Mouse (Mus musculus) kidney, postnatal 4 days (tissue): ENCODE measurements around the gene Taok3.

Source experiments
- DNase-seq, 2 experiments: peaks; one replicate each; pipeline ENCODE4 v3.0.0; 2021; ENCODE audit warnings: mixed read lengths in 2 of 2

The Taok3 gene

DNA sequence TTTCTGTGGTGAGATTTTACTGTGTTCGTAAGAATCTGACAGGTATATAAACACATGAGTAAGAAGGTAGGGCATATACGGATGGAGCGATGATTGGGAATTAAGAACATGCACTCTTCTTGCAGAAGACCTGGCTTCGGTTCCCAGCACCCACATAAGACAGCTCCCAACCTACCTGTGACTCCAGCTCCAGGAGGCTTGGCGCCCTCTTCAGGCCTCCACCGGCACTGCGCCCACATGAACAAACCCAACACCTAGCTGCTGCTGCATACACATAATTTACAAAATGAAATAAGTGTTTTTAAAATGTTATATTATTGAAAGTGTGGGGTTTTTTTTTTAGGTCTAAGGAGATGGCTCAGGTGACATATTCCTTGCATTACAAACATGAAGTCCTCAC is 65.7 kb downstream of the Taok3 start:
- DNase-seq = no peak

DNA sequence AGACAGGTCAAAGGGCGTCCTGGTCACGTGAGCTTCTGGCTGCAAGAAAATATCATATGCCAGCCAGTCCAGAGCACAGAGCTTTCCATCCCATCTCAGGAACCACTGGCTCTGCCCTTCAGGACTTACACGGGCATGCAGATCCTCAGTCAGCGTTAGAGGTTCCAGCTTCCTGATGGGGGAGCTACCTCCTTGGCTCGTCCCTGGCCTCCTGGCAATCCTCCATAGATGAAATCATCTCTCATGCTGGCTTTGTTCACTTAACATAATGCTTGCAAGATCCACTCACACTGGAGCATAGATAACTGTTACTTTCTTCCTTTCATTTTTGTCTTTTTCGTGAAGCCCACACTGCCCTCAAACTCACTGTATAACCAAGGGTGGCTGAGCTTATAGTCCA is 72.1 kb downstream of the Taok3 start:
- no peak for DNase-seq

DNA sequence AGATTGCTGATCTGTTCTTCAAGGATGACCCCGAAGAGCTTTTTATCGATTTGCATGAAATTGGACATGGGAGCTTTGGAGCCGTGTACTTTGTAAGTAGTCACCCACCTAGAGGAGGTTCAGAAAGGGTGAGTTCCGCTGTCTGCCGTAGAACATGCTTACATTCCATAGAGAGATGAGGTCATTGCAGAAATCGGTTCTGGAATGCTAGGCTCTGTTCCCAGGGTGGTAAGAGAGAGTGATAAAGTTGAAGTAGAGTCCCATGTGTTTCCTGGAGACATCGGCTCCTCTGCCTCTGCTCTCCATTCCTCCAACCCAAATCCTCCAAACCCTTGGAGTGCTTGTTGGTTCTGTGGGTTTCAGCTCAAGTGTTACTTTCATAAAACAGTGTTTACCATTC is 73.8 kb downstream of the Taok3 start:
- no peak for DNase-seq

DNA sequence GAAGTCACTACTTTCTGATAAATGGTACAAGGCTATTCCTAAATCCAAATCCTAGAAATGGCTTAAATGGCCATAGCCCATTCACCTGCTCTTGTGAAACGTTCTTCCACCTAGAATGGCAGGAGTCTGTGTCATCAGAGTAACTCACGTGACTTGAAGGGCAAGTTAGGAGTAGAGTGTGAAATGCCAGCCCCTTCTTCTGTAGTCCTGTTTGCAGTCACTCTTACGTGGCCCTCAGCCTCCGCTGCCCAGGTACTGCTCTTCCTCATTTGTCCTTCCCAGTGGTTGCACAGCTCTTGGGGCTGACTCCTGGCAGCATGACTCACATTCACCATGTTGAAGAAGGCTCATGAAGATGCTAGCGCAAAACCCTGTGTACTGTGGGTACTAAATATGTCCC is 74.7 kb downstream of the Taok3 start:
- DNase-seq = no peak

DNA sequence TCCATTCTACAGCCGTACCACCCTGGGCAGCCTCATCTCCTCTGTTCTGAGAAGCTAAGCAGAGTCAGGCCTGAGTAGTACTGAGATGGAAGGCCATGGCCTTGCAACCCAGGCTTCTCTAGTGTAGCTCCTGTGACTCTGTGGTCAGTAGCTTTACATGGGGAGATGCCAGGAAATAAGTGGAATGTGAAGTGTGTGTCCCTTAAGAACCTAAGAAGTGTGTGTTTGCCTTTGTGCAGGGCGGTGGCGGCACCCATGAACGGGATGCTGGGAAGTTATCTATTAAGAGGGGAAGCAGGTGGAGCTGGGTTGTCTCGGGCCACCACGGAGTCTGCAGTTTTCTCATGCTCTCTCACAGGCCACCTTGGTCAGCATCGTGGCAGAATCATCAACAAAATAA is 76.6 kb downstream of the Taok3 start:
- DNase-seq = no peak

DNA sequence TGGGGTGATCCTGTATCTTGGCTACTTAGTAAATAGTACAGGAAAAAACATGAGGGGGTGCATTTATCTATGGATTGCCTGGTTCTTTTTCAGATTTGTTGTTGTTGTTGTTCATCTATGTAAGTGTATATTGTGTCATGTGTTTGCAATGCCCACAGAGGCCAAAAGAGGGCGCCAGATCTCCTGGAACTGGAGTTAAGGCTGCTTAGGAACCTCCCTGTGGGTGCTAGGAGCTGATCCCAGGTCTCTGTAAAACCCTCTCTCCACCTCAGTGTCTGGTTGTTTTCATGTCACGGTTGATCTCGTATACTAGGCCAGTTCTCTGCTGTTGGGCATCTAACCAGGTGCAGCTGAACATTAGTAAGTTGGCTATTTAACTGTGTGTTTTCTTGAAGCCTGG is 78.5 kb downstream of the Taok3 start:
- no peak for DNase-seq

DNA sequence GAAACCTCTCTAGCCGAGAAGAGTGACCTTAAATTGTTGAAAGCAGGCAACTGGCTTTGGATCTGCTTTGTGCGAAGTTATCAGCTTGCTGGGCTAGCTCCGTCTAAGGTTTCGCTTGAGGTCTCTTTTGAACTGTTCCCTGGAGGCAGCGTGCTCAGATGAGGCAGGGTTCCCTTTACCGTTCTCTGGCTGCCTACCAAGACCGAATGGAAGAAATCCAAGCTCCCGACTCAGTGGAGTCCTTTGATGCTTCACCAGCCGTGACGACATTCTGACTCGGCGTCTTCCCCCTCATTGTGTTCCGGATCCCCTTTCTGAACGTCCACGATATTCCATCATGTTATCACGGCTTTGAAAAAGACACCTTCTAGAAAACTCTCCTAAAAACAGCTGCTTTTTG is 87.4 kb downstream of the Taok3 start:
- no peak for DNase-seq

DNA sequence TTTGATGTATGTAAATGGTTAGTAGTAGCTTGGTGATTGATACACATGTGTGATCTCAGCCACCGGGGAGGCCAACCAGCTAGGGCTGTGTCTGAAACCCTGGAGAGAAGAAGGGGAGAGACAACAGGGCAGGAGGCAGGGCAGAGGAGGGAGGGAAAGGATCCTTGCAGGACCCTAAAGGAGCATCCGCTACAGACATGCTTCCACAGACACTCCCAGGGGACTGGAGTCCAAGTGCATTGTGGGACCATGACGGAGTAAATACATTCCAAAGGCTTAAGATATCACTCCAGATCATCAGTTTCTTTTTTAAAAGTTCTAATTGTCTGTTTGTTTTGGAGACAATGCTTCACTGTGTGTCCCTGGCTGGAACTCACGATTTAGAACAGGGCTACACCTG is 94.1 kb downstream of the Taok3 start:
- DNase-seq = peak; percentile 15 to 41

DNA sequence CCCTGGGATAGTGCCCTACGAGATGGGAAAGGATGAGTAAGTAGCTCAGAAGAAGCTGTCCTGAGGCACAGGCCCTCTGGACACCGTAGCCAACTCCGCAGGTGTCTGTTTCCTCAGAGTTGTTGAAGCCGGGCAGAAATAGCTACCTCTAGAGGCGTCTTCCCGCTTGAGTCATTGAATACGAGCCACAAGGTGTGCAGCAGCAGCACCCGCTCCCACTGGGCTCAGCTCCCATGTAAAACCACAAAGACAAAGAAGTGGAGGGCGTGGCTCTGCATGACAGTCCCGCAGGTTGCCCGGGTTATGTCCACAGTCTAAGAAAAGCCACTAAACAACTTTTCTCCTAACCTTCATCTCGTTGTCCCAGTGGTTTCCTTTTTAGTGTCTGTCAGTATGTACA is 111.1 kb downstream of the Taok3 start:
- no peak for DNase-seq

DNA sequence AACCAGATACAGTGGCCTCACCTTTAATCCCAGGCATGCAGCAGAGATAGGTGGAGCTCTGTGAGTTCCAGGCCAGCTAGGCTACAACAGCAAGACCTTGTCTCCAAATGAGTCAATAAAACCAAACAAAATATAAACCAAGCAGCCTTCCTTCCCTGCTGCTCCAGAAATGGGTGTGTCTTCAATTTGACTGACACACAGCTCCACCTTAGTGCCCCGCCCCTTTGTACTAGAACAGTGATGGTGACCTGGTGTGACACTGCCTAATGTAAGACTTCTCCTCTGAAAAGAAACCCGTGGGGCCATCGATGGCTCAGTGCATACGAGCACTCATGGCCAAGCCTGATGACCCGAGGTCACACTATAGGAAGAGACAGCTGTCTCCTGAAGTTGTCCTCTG is 116.6 kb downstream of the Taok3 start:
- DNase-seq = no peak

DNA sequence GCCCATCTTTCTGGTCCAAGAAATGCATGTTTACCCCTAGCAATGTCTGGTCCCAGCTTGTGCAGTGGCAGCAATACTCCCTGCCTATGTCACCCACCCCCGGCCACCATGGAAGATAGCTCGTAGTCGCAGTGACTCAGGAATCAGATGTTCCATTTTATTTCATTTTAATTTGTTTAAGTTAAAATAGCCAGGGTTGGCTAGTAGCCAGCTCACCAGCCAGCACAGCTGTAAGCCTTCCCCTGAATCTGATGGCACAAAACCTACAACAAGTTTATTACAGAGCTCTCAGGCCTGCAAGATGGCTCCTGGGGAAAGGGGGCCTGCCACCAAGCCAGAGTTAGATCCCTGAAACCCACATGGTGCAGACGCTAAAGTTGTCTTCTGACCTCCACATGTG is 119.2 kb downstream of the Taok3 start:
- DNase-seq = no peak

DNA sequence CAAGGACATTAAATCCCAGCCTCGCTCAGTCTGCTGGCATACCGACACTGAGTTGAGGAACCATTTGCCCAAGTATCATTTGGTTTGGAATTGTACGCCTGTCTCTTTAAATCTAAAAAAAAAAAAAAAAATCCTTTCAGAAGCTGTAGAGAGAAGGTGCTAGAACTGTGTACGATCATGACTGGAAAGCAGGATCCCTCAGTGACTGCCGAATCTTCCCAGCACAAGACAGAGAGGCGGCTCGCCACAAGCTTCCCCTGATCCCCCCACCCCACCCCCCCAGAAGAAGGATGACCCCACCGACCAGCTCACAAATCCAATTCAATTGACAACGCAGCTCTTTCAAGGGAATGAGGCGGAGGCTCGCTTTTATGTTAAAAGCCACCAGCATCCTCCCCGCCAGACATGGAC is 120.4 kb downstream of the Taok3 start:
- DNase-seq = peak in 1 of 2 experiments; percentile 22

DNA sequence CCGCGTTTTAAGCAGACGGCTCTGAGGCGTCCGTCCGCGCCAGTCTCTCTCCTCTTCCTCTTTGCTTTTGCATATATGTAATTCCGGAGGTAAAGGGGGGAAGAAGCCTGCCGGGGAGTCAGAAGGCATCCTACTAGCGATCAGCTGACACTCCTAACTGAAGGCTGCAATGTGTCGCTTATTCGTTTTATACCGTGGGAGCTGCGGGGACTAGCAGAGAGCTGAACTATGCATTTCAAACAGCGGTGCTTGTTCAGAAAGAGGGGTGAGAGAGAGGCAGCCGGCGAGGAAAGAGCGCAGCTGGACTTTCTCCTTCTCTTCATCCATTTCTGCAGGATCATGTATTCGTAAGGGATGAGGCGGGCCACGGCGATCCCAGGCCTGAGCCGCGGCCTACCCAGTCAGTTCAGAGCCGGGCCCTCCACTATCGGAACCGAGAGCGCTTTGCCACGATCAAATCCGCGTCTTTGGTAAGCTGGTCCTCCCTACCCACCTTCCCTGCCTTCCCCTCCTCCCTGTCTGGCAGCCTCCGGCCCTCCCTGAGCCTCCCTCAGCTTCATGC is 120.9 kb downstream of the Taok3 start:
- DNase-seq = peak; percentile 41 to 56

DNA sequence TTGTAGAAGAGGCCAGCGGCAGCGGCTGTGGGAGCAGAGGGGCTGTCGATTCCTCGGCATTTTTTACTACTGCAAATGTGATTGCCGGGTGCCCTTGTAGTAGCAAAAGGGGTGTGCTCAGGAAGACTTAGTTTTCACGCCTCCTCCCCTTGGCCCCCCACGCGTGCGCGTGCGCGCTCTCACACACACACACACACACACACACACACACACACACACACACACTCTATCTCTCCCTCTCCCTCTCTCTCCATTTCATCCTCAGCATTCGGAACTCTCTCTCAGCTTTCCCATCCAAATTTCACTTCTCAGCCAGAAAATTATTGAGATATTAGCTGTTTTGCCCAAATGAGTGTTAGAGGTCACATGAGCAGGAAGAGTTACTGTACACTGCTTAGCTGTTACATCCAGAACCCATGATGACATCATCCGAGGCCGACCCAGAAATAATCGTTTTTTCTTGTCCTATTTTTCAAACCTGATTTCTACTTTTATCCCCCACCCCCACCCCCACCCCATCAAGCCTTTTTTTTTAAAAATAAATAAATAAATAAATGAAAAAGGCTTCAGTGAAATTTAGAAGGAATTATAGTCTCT is 122.1 kb downstream of the Taok3 start:
- DNase-seq = peak; percentile 14 to 23

DNA sequence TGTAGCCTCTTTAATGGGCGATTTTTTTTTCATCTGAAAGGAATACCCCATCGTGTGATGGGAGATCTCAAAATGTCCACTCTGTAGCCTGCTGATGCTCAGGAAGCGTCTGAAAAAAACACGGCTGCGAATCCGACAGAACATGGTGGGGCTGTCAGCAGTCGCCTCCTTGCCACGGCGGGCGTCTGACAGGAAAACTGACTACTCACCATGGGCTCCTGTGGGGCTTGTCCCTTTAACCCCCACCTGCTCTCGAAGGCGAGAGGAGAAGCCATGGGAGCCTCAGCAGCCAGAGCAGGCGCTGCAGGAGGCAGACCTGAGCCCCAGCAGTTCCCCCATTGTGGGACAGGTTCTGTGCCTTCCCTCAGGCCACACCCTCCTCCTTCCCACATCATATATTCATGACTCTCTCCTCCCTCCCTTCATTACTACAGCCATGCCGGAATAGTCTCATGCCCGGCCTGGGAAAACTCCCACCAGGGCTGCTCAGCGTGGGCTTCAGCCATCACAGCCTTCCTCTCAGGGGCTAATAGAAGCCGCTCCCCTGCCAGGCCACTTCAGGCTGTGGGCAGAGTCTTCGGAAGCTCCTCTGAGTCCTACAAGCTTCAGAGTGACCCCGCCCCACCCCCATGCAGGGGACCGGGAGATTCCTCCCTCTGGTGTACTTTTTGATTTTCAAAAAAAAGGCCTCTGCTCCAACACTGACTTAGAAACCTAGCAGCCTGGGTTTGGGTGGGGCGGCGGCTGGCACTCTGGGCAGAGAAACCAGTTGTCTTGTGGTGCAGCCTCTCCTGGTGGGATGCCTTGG is 122.9 kb downstream of the Taok3 start:
- DNase-seq = peak; percentile 9 to 22

DNA sequence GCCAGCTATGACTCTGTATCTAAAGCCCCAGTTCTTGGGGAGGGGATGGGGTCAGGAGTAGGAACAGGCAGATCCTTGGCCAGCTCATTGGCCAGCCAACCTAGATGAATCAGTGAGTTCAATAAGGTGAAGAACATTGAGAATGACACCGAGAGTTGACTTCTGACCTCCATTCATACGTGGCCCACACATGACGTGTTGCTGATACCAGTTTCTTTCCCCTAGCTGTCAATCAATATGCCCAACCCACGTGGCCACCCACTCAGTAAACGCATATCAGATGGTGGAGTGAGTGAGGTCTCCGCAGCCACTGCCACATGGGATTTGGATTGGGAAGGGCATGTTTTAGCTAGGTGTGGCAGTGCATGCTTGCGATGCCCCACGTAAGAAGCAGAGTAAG is 125.2 kb downstream of the Taok3 start:
- no peak for DNase-seq

DNA sequence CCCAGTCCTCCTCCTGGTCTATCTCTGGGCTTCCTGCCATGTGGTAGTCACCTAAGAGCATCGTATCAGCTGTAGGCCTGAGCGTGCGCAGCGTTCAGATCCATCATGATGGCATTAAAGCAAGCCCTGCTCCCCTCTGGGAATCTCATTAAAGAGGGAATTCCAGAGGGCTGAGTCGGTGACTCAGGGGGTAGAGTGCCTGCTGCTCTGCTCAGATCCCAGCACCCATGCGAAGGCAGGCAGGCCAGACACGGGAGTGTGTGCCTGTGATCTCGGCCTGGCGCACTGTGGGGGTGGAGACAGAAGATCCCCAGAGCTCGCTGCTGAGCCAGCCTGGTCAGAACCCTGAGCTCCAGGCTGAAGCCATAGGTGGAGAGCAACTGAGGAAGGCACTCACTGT is 128.4 kb downstream of the Taok3 start:
- DNase-seq = peak; percentile 12 to 31

DNA sequence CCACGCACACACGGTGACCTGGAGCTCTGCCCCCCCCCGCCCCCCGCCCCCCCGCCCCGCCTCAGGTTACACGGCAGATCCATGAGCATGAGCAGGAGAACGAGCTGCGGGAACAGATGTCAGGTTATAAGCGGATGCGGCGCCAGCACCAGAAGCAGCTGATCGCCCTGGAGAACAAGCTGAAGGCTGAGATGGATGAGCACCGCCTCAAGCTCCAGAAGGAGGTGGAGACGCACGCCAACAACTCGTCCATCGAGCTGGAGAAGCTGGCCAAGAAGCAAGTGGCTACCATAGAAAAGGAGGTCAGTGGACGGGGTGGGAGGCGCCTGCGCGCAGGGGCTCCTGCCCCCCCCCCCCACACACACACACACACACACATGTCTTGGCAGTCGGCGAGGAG is 130.9 kb downstream of the Taok3 start:
- no peak for DNase-seq

DNA sequence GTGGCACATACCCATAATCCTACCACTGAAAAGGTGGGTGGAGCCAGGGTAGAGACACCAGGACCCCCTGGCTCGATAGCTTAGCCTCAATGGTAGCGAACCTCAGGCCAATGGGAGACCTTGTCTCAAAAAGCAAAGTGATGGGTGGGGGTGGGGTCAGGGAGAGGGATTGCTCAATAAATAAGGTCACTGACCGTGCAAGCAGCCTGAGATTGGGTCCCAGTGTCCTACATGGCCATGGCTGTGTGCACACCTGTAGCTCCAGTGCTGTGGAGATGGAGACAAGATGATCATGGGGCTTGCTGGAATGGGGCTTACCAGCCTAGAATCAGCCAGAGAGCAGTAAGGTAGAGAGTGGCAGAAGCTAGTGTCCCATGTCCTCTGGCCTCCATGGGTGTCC is 131.8 kb downstream of the Taok3 start:
- DNase-seq = no peak

DNA sequence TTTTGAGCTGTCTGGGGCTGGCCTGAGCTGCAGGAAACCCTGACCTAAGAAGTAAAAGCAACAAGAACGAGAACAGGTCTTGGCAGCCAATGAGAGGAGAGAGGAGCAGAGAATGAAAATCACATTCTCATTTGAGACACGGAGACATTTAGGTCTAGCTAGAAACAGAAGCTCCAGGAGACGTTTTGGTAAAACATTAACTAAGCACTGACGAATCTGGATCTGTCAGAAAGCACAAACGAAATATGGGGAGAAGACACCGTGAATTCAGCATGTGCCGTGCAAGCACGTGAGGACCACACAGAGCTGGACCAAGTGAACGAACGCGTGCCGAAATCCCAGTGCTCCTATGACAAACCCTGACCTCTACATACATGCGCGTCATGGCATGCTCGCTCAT is 138.3 kb downstream of the Taok3 start:
- DNase-seq = no peak

DNA sequence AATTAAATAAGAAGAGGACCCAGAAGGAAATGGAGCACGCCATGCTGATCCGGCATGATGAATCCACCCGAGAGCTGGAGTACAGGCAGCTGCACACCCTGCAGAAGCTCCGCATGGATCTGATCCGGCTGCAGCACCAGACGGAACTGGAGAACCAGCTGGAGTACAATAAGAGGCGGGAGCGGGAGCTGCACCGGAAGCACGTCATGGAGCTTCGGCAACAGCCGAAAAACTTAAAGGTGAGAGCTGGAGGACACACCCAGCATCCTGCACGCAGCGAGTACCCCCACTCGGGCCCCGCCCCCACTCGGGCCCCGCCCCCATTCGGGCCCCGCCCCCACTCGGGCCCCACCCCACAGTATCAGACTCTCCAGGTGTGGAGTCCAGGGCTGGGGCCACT is 143.6 kb downstream of the Taok3 start:
- no peak for DNase-seq

DNA sequence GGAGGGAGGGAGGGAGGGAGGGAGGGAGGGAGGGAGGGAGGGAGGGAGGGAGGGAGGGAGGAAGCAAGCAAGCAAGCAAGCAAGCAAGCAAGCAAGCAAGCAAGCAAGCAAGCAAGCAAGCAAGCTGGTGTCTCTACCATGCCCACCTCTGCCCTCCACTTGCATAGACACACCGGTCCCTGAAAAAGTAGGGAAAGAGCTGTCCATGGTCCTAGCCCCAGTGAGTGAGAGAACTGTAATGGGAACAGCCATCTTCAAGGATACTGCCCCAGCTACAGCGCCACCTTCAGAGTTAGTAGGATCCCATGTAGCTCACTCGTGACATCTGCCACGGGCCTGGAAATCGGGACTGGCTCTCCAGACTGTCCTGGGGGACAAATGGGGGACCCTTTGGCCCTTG is 144.8 kb downstream of the Taok3 start:
- peak; percentile 52 to 57 for DNase-seq

DNA sequence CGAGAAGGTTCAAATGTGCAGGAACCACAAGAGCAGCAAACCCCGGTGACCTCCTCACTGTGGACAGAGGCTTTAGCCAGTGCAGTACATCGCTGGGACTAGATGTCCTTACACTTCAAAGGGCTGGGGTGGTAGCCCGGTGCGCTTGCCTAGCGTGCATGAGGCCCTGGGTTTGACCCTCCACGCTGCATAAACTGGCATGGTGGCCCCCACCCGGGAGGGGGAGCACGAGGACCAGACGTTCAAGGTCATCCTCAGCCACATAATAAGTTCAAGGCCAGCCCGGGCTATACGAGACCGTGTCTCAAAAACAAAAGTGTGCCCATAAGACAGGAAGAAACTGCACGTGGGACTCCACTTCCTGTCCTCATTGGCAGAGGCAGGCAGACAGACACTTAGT is 148.0 kb downstream of the Taok3 start:
- DNase-seq = no peak

DNA sequence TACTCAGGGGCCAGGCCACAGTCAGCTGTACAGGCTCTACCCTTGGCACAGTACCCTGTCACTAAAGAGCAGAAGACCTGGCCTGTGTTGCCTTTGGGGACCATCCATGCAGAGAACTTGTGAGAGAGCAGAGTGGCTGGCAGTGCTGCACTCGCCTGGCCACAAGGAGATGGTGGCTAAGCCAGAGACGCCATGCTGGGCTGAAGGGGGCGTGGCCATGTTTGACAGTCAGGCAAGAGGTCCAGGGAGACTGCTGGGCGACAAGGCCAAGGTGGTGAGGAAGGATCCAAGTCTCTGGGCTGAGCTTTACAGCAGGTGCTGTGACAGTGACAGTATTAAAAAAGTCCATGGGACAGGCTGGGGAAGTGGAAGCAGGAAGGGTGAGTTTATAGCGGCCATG is 148.8 kb downstream of the Taok3 start:
- DNase-seq = no peak

DNA sequence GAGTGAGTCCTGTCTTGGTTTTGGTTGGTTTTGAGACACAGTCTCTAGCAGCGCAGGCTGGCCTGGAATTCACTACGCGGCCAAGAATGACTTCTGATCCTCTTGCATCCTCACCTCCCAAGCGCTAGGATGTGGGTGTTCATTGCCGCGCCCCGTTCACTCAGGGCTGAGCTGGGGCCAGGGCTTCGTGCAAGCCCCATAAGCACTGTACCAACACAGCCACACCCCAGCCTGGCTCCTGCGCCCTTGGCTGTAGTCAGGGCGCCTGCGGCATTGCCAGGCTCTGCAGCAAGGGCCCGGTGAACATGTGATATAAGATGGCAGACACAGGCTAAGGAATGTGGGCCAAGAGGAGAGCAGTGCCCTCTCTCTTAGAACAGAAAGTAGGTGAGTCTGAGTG is 149.5 kb downstream of the Taok3 start:
- no peak for DNase-seq
